Mouse (Mus musculus): ENCODE measurements around the gene Cdx2. TPM values are rescaled to one million over a fixed set of nuclear protein-coding genes. Genes with fewer than 3 reads are reported as not detected.

Gene Cdx2
- total RNA-seq, 1 experiment, result 5.4 TPM

- in situ Hi-C loops (cut with MboI; ENCODE audit: low sequenced_read_pairs in 2 of 2, unreplicated experiment in 2 of 2), result no loop called here
- Histone ChIP-seq H3K4me1 (ENCODE audit: control insufficient read depth in 2 of 2, insufficient read depth in 2 of 2, low read length in 2 of 2, poor library complexity in 1 of 2) (peaks cover 0 to 9% of the 10 kb centered on the region in 2 experiments; a peak in 1 of 4 replicates), H3K4me3 (ENCODE audit: insufficient read depth in 1 of 2, low read depth in 1 of 2, low read length in 2 of 2, poor library complexity in 1 of 2, severe bottlenecking in 1 of 2) (peak overlapping the region in 1 of 2 experiments; percentile 7; a peak in 1 of 4 replicates), H3K9ac (ENCODE audit: insufficient read depth, low read depth, low read length, poor library complexity, severe bottlenecking) (no peak overlapping the region), H3K36me3 (ENCODE audit: control insufficient read depth, insufficient read depth, low read length, poor library complexity, severe bottlenecking) (no peaks in the 10 kb centered on the region), H3K9me3 (ENCODE audit: control insufficient read depth, insufficient read depth, low read depth, low read length) (no peaks in the 10 kb centered on the region), H3K27ac (ENCODE audit: insufficient read depth, low read depth, low read length, poor library complexity, severe bottlenecking) (no peak overlapping the region)
- DNase-seq (ENCODE audit: low read depth, low spot score), result no peak
- TF ChIP-seq MAFK (IDR thresholded peaks at IDR 0.05; ENCODE audit: insufficient read depth, low read depth, low read length) (no peak), ZC3H11A (IDR thresholded peaks at IDR 0.05; ENCODE audit: borderline replicate concordance, low read depth, low read length) (no peak), HCFC1 (IDR thresholded peaks at IDR 0.05; ENCODE audit: borderline replicate concordance, insufficient read depth, low read length) (no peak), CHD2 (IDR thresholded peaks at IDR 0.05; ENCODE audit: low read depth, low read length) (no peak), ZNF384 (IDR thresholded peaks at IDR 0.05; ENCODE audit: low read depth, low read length) (no peak)
Measured at GRCm38 (mm10) chr5:147291764-147292505, 15.1 kb downstream of the Cdx2 start.

- TF ChIP-seq HCFC1 (IDR thresholded peaks at IDR 0.05; ENCODE audit: borderline replicate concordance, insufficient read depth, low read length) (no peak), MAFK (IDR thresholded peaks at IDR 0.05; ENCODE audit: insufficient read depth, low read depth, low read length) (no peak), ZC3H11A (IDR thresholded peaks at IDR 0.05; ENCODE audit: borderline replicate concordance, low read depth, low read length) (no peak), ZNF384 (IDR thresholded peaks at IDR 0.05; ENCODE audit: low read depth, low read length) (no peak), CHD2 (IDR thresholded peaks at IDR 0.05; ENCODE audit: low read depth, low read length) (no peak)
- DNase-seq (ENCODE audit: low read depth, low spot score), result no peak
- in situ Hi-C loops (cut with MboI; ENCODE audit: low sequenced_read_pairs in 2 of 2, unreplicated experiment in 2 of 2), result no loop called here
- no peak overlapping the region for H3K27ac ChIP-seq (ENCODE audit: insufficient read depth, low read depth, low read length, poor library complexity, severe bottlenecking)
- no peak overlapping the region for H3K9ac ChIP-seq (ENCODE audit: insufficient read depth, low read depth, low read length, poor library complexity, severe bottlenecking)
- no peaks in the 10 kb centered on the region for H3K9me3 ChIP-seq (ENCODE audit: control insufficient read depth, insufficient read depth, low read depth, low read length)
- no peaks in the 10 kb centered on the region for H3K36me3 ChIP-seq (ENCODE audit: control insufficient read depth, insufficient read depth, low read length, poor library complexity, severe bottlenecking)
- no peaks in the 10 kb centered on the region for H3K4me1 ChIP-seq (ENCODE audit: control insufficient read depth in 2 of 2, insufficient read depth in 2 of 2, low read length in 2 of 2, poor library complexity in 1 of 2)
- no peak overlapping the region for H3K4me3 ChIP-seq (ENCODE audit: insufficient read depth in 1 of 2, low read depth in 1 of 2, low read length in 2 of 2, poor library complexity in 1 of 2, severe bottlenecking in 1 of 2)
Measured at GRCm38 (mm10) chr5:147284365-147284764, 22.7 kb downstream of the Cdx2 start.

- Histone ChIP-seq H3K27ac (ENCODE audit: insufficient read depth, low read depth, low read length, poor library complexity, severe bottlenecking) (no peak overlapping the region), H3K9ac (ENCODE audit: insufficient read depth, low read depth, low read length, poor library complexity, severe bottlenecking) (0 out of 2 replicates have a peak overlapping the region, but pooled peaks have one; percentile 5), H3K36me3 (ENCODE audit: control insufficient read depth, insufficient read depth, low read length, poor library complexity, severe bottlenecking) (no peaks in the 10 kb centered on the region), H3K4me3 (ENCODE audit: insufficient read depth in 1 of 2, low read depth in 1 of 2, low read length in 2 of 2, poor library complexity in 1 of 2, severe bottlenecking in 1 of 2) (peak overlapping the region; percentile 17 to 47; a peak in 2 of 4 replicates), H3K4me1 (ENCODE audit: control insufficient read depth in 2 of 2, insufficient read depth in 2 of 2, low read length in 2 of 2, poor library complexity in 1 of 2) (peaks cover 0 to 8% of the 10 kb centered on the region in 2 experiments; a peak in 2 of 4 replicates), H3K9me3 (ENCODE audit: control insufficient read depth, insufficient read depth, low read depth, low read length) (no peaks in the 10 kb centered on the region)
- TF ChIP-seq ZC3H11A (IDR thresholded peaks at IDR 0.05; ENCODE audit: borderline replicate concordance, low read depth, low read length), result no peak
- TF ChIP-seq ZNF384 (IDR thresholded peaks at IDR 0.05; ENCODE audit: low read depth, low read length), result no peak
- TF ChIP-seq CHD2 (IDR thresholded peaks at IDR 0.05; ENCODE audit: low read depth, low read length), result no peak
- no peak for TF ChIP-seq MAFK (IDR thresholded peaks at IDR 0.05; ENCODE audit: insufficient read depth, low read depth, low read length)
- TF ChIP-seq HCFC1 (IDR thresholded peaks at IDR 0.05; ENCODE audit: borderline replicate concordance, insufficient read depth, low read length), result no peak
- in situ Hi-C loops (cut with MboI; ENCODE audit: low sequenced_read_pairs in 2 of 2, unreplicated experiment in 2 of 2), result loop anchor here (5.0 to 10.0 kb wide), 2 partner anchors 40 to 93 kb away; partner anchors contain the start of gene Gsx1 (in 1 of the 2)
- no peak for DNase-seq (ENCODE audit: low read depth, low spot score)
Measured at GRCm38 (mm10) chr5:147277547-147277925, 29.5 kb downstream of the Cdx2 start.

- H3K9me3 ChIP-seq (ENCODE audit: control insufficient read depth, insufficient read depth, low read depth, low read length), result no peaks in the 10 kb centered on the region
- H3K4me3 ChIP-seq (ENCODE audit: insufficient read depth in 1 of 2, low read depth in 1 of 2, low read length in 2 of 2, poor library complexity in 1 of 2, severe bottlenecking in 1 of 2), result peak overlapping the region in 1 of 2 experiments; percentile 47; a peak in 2 of 4 replicates
- no peaks in the 10 kb centered on the region for H3K36me3 ChIP-seq (ENCODE audit: control insufficient read depth, insufficient read depth, low read length, poor library complexity, severe bottlenecking)
- H3K27ac ChIP-seq (ENCODE audit: insufficient read depth, low read depth, low read length, poor library complexity, severe bottlenecking), result no peak overlapping the region
- TF ChIP-seq ZC3H11A (IDR thresholded peaks at IDR 0.05; ENCODE audit: borderline replicate concordance, low read depth, low read length) (no peak), CHD2 (IDR thresholded peaks at IDR 0.05; ENCODE audit: low read depth, low read length) (no peak), ZNF384 (IDR thresholded peaks at IDR 0.05; ENCODE audit: low read depth, low read length) (no peak), MAFK (IDR thresholded peaks at IDR 0.05; ENCODE audit: insufficient read depth, low read depth, low read length) (no peak), HCFC1 (IDR thresholded peaks at IDR 0.05; ENCODE audit: borderline replicate concordance, insufficient read depth, low read length) (no peak)
- in situ Hi-C loops (cut with MboI; ENCODE audit: low sequenced_read_pairs in 2 of 2, unreplicated experiment in 2 of 2), result loop anchor here (5.0 to 10.0 kb wide), 2 partner anchors 40 to 92 kb away; partner anchors contain the start of gene Gsx1 (in 1 of the 2)
- H3K4me1 ChIP-seq (ENCODE audit: control insufficient read depth in 2 of 2, insufficient read depth in 2 of 2, low read length in 2 of 2, poor library complexity in 1 of 2), result peaks cover 0 to 8% of the 10 kb centered on the region in 2 experiments; a peak in 2 of 4 replicates
- no peak overlapping the region for H3K9ac ChIP-seq (ENCODE audit: insufficient read depth, low read depth, low read length, poor library complexity, severe bottlenecking)
- no peak for DNase-seq (ENCODE audit: low read depth, low spot score)
Measured at GRCm38 (mm10) chr5:147276701-147277546, 30.1 kb downstream of the Cdx2 start.
